Mouse (Mus musculus): ENCODE measurements around the gene Epb41l4b. TPM values are rescaled to one million over a fixed set of nuclear protein-coding genes. Genes with fewer than 3 reads are reported as not detected.

Gene Epb41l4b
- polyA plus RNA-seq, 1 experiment: 17.4 TPM

DNA sequence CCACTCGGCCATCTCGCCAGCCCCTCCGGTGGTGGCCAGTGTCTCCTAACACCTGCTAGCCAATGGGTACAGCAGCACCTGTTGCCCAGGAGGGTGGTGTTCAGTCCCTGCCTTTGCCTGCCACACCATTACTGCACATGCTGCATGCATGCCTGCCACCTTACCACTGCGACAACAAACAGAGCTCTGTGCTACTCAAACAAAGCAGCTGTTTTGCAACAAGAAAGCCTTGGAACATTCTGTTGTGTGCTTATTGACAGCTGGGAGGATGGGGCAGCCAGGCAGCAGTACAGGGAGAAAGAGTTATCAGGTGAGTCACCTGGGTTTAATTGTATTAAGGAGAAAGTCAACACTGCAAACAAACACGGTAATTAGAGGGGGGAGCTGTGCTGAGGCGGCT, 72.6 kb downstream of the Epb41l4b start:
- no peak for DNase-seq (ENCODE audit: extremely low spot score in 1 of 2, low spot score in 1 of 2)

DNA sequence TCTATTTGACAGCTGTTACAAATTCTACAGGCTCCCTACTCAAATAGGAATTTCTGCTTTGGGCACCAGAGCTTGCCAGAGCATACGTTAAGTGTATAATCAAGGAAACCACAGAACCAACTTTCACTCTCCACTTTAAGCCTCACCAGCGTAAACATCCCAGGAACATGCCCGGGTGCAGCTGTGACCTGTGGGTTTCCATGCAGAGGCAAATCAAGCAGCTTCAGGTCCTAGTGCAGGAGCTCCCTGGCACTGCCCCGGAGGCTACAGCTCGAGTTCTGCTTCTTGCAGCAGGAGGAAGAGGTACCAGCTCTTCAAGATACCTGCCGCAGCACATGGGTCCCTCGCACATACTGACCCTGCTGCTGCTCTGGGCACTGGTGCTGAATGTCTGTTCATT, 74.8 kb downstream of the Epb41l4b start:
- DNase-seq (ENCODE audit: extremely low spot score in 1 of 2, low spot score in 1 of 2): no peak

DNA sequence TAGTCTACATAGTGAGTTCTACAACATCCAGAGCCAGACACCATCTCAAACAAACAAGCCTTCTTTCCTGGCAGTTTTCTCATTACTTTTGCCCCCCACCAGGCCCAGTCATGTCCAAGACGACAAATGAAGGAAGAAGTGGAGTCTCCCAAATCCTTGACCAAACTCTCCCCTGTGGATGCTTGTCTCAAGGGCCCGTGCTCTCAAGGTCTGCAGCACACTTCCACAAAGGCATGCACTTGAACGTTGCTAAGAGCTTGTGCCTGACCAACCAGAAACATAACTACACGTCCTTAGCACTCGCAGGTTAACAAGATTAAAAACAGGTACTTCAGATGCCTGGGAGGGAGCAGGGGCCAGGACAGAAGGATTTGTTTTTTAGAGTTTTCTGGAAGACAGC, 75.4 kb downstream of the Epb41l4b start:
- DNase-seq (ENCODE audit: extremely low spot score in 1 of 2, low spot score in 1 of 2): no peak

DNA sequence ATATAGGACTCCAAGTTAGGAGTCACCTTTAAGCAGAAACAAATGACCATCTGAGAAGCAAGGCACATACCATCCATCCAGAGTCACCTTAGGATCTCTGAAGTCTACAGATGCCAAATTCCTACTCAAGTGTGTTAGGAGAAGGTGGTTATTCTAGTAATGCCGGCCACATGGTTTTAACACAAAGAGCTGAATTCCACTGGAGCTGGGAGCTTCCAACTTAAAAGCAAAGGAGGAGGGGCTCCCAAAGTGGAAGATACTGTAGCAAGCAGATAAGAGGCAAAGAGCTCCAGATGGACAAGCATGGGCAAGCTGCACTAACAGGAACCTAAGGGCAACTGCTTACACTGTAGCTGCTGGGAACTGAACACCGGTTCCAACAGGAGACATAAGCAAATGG, 76.3 kb downstream of the Epb41l4b start:
- DNase-seq (ENCODE audit: extremely low spot score in 1 of 2, low spot score in 1 of 2): no peak

DNA sequence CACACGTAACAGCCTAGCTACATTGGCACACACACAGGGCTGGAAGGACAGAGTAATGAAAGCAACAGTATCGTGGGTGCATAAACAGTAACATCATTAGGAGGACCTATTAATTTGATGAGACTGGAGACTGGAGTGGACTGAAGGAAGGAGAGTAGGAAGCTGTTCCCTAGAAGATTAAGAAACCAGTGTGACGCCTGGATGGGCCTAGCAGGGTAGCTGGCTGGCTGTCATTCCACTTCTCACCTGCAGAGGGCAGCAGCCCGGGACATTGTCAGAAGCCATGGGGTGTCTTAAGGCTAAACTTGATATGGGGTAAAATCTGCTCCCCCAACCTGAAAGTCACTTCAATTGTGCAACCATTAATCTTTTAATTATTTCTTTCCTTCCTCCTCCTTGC, 78.0 kb downstream of the Epb41l4b start:
- DNase-seq (ENCODE audit: extremely low spot score in 1 of 2, low spot score in 1 of 2): peak; percentile 57 to 93

DNA sequence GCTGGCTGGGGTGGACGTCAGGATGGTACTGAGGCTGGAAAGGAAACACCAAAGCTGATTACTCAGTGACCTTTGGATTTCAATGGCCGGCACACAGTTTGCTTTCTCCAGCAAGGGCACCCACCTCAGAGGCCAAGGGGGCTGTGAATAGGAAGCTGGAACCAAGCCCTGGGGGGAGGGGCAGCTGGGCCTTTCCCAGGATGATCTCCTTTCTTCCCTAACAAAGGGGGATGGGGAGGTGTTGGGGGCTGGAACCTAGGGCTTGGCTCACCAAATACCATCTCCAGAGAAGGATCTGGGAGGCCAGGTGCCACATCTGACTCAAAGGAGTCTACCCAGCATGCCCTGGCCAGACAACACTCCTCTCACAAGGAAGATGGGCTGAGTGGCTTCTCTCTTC, 78.4 kb downstream of the Epb41l4b start:
- no peak for DNase-seq (ENCODE audit: extremely low spot score in 1 of 2, low spot score in 1 of 2)

DNA sequence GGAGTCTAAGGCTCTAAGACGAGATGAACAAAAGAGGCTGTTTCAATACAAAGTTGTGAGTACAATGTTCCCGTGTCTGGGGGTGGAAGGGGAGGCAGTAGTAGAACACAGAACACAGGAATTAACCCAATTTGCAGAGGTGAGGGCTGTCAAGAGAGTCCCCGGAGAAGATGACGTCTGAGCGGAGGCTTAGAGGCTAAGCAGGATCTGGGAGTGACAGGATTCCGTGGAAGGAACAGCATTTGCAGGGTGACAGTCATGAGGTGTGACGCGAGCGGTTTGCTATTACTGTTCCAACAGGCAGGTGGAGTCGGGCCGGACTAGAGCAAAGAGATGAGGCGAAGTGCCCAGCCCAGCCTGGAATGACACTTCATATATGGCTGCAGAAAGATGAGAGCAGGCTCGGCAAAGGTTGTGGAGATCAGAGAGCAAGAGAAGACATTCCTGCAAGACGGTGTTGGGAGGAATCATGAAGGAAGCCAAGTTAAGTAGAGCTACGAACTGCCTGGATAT, 82.9 kb downstream of the Epb41l4b start:
- DNase-seq (ENCODE audit: extremely low spot score in 1 of 2, low spot score in 1 of 2): peak in 1 of 2 experiments; percentile 26

DNA sequence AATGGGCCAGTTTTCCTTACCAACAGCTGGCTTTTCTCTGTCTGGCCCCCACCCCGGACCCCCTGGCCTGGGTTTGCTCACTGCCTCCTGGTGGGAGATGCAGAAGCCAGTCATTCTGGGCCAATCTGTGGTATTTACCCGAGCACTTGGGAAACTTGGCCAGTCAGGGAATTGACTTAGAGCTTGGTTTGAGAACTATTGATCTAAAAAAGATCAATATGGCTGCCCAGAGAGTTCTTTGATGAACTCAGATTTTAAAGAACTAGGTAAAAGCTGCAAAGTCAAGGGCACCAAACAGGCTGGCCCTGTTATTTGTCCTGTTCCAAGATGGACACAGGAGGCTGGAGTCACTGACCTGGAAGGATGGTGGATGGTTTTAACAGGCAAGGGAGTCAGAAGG, 84.6 kb downstream of the Epb41l4b start:
- DNase-seq (ENCODE audit: extremely low spot score in 1 of 2, low spot score in 1 of 2): no peak

DNA sequence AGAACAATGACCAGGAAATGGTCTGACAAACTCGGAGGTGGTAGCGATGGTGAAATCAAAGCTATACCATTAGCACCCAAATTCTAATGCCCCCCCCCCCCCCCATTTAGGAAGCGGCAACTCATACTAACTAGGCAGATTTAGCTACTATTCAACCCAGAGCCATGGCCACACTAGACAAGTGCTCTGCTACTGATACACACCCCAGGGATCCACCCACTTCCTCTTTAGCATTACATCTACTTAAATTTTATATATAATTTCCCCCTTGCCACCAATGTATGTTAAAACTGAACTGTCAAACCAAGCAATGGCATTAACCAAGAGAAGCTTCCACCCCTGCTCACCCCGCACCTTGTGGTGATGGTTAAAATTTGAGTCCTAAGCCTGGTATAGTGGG, 85.6 kb downstream of the Epb41l4b start:
- no peak for DNase-seq (ENCODE audit: extremely low spot score in 1 of 2, low spot score in 1 of 2)

DNA sequence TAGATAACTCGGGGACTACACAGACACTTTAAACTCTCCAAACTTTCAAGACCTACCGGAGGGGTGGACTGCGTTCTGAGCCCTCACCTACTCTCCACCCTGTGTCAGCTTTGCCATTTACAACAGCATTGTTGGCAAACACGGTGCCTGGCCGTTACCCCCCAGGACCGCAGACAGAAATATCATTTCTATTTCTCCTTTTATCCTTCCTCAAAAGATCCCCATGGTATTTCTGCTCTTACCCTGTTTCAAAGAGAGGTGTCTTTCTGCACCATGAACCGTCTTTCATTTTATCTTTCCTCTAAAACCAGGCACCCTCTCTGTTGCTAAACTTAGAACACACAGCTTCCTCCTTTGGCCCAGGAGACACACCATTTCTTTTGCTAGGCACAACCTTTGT, 87.6 kb downstream of the Epb41l4b start:
- DNase-seq (ENCODE audit: extremely low spot score in 1 of 2, low spot score in 1 of 2): no peak

DNA sequence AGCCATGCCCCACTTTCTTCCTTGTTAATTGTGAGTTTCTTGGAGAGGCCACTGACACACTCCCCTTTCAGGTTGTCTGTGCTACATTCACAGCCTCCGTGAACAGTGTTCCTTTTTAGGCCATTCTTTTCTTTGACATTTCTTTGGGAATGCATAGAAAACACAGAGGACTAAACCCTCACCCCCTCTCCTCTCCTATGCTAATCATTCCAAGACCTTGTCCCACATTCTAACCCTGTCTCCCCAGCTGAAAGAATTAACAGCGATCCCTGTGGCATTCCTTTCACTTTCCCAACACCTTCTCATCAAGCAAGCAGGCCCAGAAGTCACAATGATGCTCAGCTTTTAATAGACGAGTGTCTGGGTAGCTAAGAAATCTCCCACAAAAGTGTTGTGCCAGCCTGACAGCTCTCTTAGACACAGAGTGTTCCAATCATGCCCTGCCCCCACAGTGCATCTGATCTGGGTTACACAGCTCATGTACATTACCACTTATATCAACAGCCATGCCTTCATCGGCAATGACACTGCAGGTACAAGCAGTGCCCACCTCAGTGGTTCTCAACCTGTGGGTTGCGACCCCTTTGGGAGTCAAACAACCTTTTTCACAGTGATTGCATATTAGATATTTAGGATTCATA, 93.8 kb downstream of the Epb41l4b start:
- no peak for DNase-seq (ENCODE audit: extremely low spot score in 1 of 2, low spot score in 1 of 2)

DNA sequence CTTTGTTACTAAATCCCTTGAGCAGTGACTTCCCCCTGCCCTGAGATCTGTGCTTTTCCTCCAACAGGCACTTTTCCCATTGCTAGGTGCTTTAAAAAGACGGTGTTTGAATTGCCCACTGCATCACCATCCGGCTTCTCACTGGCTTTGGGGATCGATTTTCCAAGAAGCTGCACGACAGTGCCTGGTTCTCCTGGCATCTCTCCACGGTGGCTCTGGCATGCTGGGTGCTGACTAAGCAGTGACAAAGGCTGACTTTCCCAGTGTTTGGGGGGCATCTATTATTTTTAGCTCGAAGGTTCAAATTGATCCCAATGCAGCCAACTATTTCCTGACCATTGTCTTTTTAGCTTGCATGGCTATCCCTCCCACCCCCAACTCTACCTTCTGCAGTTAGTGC, 94.7 kb downstream of the Epb41l4b start:
- DNase-seq (ENCODE audit: extremely low spot score in 1 of 2, low spot score in 1 of 2): peak in 1 of 2 experiments; percentile 59

DNA sequence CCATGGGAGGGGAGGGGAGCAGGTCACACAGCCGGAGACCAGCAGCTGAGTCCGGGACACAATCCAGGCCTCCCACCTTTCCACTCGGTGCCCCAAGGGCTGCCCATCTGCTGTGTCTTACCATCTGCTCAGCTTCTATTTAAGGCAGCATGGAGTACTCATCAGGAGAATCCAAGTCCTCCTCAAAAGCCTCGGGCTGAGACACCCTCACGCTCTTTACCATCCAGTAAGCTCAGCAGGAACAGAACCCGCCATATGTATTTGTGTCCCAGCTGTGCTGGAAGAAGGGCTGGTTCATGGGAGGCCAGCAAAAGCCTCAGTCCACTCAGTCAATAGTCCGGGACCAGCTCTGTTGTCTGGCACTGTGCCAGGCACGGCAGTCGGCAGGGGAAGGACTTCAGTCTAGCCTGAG, 97.1 kb downstream of the Epb41l4b start:
- peak; percentile 38 to 73 for DNase-seq (ENCODE audit: extremely low spot score in 1 of 2, low spot score in 1 of 2)

DNA sequence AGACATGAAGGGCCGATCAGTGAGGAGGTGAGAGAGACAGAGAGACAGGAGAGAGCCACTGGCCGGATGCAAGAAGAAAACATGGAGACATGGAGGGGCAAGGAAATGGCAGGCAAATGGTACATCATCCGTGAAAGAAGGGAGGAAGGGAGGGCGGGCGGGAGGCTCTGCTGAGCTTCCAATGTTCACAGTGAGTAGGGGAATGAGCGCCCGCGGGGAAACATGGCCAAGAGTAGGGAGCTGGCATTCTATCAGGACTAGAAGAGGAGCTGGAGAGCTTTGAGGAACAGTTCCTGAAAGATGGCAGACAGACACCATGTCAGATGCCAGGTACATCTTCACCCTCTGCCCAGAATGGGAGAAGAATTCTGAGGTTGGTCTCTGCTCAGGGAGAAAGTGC, 99.6 kb downstream of the Epb41l4b start:
- no peak for DNase-seq (ENCODE audit: extremely low spot score in 1 of 2, low spot score in 1 of 2)

DNA sequence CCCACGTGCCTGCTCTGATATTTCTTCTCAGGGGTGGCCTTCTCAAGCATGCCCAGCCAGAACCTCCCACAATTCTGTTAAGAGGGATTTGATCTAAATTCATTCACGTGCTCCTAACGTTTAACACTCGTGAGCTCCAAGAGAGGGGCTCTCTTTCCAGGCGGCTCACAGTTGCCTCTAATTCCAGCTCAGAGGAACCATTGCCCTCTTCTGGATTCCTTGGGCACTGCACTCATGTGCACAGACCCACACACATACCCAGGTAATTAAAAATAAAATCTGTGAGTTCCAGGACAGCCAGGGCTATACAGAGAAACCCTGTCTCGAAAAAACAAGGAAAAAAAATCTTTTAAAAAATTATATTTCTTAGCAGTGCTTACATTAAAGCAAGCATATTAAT, 101.6 kb downstream of the Epb41l4b start:
- no peak for DNase-seq (ENCODE audit: extremely low spot score in 1 of 2, low spot score in 1 of 2)

DNA sequence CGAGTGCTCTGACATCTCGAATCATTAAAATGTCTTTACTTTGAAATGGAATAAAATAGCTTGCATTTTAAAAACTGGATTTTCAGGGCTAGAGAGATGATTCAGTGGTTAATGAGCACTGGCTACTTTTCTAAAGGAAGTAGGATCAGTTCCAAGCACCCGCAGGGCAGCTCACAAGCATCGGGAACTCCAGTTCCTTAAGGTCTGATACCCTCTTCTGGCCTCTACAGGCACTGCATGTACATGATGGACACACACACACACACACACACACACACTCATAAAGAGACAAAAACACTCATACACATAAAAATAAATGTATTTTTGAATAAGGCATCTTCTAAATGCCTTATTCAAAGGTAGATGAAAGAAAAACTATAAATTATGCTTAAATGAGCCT, 102.0 kb downstream of the Epb41l4b start:
- no peak for DNase-seq (ENCODE audit: extremely low spot score in 1 of 2, low spot score in 1 of 2)

DNA sequence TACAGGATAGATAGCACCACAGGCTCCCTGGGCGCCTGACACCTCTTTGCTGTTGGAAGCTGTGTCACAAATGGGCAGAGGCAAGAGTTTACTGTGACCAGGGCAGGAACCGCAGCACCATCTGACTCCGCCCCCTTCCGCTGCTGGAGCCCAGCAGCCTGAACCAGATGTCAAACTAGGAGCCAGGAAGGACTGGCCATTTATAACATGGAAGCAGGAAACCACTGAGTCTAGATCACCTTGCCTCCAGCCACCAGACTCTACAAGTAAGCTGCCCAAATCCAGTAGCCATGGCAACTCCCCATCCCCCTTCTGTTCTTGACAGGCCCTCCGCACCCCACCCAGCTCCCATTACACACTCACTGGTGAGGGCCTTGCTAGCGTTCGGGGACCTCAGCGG, 102.8 kb downstream of the Epb41l4b start:
- no peak for DNase-seq (ENCODE audit: extremely low spot score in 1 of 2, low spot score in 1 of 2)

DNA sequence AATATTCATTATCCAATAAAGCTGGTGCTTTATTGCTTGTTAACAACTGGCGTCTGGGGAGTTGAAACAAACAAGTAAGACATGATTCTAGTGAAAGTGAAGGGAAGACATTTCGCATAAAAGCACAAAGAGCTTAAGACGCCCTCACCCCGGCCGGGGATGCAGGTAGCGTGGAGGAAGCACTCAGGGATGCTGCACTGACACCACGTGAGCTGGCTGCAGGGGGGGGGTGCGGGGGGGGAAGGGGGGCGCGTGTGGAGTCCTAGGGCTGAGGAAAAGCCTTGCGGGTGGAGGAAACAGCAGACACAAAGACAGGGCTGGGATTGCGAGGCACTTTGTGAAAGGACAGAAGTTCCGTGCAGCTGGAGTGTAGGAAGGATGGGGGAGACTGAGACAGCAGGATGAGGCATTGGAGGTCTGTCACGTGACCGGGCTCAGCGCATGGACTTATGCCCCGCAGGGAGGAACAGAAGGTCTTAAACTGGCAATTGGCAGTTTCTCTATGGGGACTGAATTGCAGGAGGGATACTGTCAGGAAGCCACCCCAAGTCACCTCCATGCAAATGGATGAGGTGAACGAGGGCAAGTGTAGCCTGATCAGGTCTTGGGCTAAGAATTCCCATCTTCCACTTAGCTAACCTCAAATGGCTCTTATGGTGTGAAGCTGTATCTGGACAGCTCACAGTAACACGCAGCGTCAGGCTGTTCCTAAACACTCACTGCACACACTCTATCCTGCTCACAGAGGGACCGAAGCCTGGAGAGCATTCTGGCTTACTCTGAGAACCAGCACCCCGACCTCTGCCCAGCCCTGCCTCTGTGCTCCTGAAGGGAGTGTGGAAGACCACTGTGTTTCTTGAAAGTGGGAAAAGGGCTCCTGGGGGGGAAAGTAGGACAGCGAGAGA, 103.9 kb downstream of the Epb41l4b start:
- DNase-seq (ENCODE audit: extremely low spot score in 1 of 2, low spot score in 1 of 2): peak in 1 of 2 experiments; percentile 62

DNA sequence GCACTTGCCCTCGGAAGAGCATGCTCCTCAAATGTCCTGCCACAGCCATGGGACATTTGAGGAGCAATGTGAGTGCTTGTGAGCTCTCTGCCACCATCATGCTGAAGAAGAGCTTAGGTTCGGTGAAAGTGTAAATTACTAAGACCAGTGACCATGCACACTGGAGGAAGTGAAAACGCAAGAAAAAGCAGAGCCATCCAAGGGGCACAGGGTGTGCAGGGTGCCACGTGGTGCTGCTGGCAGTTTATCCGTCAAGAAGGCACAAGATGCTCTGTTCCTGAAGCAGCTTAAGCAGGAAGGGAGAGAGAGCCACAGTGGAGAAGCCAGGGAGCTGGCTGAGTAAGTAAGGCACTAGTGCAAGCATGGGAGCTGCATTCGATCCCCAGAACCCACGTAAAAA, 105.7 kb downstream of the Epb41l4b start:
- DNase-seq (ENCODE audit: extremely low spot score in 1 of 2, low spot score in 1 of 2): no peak

DNA sequence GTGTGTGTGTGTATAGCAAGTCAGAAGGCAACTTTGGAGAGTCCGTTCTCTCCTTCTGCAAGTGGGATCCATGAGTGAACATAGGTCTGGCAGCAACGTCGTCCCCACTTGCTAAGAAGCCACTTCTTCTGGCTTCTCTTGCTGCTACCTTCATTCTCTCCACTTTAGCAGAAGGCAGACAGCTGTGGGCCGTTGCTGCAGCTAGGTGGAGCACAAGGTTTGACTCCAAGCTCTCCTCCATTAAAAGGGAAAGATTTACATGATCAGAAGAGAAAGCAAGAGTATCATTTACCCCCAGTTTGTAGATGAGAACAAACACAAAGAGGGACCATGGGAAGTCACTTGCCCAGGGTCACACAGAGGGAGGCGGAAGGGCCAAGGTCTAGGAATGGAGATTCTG, 109.1 kb downstream of the Epb41l4b start:
- no peak for DNase-seq (ENCODE audit: extremely low spot score in 1 of 2, low spot score in 1 of 2)

DNA sequence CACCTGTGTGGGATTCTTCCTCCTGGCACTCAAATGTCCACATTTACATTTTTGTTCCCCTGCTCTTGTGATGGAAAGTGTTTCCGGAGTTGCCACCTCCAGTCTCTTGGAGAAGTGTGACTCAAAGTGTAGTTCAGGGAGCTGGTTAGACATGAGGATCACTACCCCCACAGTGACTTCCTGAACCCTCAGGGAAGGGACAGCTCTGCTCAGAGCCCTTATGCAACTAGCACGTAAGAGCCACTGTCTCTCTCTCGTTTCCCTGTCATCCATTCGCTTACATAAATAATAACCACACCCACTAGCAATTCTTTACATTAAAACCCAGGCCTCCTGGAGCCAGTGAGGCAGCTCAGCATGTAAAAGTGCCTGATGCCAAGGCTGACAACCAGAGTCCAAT, 111.8 kb downstream of the Epb41l4b start:
- no peak for DNase-seq (ENCODE audit: extremely low spot score in 1 of 2, low spot score in 1 of 2)

DNA sequence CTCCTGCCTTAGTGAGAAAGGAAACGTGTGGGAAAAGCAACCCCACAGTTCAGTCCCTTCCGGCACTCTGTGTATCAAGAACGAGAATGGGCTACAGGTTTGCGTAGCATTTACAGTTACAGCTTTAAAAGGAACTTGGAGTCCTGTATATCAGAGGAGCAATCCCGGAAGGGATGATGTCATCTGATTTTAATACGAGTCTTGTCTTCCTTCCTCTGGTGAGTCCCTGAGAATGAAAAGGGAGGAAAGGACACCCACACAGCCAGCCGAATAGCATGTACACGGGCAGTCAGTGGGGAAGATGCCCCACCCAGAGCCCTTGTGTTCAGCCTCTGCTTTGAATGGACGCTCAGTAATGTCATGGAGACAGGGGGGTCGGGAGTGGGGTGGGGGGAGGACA, 115.3 kb downstream of the Epb41l4b start:
- no peak for DNase-seq (ENCODE audit: extremely low spot score in 1 of 2, low spot score in 1 of 2)
